13 mouse cellular contexts compared by ENCODE assay signal in genomic region chr4:82848552-82849234, GRCm38 (mm10). TPM values are rescaled to one million over a fixed set of nuclear protein-coding genes. Genes with fewer than 3 reads are reported as not detected.
DNase-seq lines count a peak whose midpoint lies in the region; ATAC-seq and TF ChIP-seq lines count a peak whose summit lies in the region.
"Had no signal": no experiment of that assay in that cellular context is flagged by ENCODE, and none has a peak within 500 bp of the region (broad histone marks: within the 10 kb centered on the region; RNA-seq: fewer than 3 reads in every experiment).

No protein-coding gene starts in this region.

- intact Hi-C loops in left cerebral cortex, postnatal 10 days (cut with DNase I): no loop called here

- H3K4me3 ChIP-seq in forebrain, embryonic 11.5 days (ENCODE audit: low read depth, low read length): no peak overlapping the region
- H3K4me3 ChIP-seq in forebrain, embryonic 16.5 days (replicated peaks; ENCODE audit: low read length): no peak overlapping the region
- no peak overlapping the region for H3K4me3 ChIP-seq in C2C12 (ENCODE audit: insufficient read depth, poor library complexity, severe bottlenecking)
- H3K4me3 ChIP-seq in liver, embryonic 12.5 days: no peak overlapping the region
- H3K4me3 ChIP-seq: limb, embryonic 10.5 days had no signal

- no peak overlapping the region for H3ac ChIP-seq in C2C12 (ENCODE audit: control insufficient read depth, insufficient read length, low read depth)

- H3K4me2 ChIP-seq in forebrain, embryonic 11.5 days (ENCODE audit: low read depth, low read length, severe bottlenecking): no peak overlapping the region
- no peak overlapping the region for H3K4me2 ChIP-seq in forebrain, embryonic 16.5 days (ENCODE audit: low read length)
- H3K4me2 ChIP-seq in liver, embryonic 12.5 days: peak overlapping the region; percentile 38

- H3K36me3 ChIP-seq in forebrain, embryonic 11.5 days (ENCODE audit: control insufficient read depth, insufficient read depth, low read length): no peaks in the 10 kb centered on the region; the same call in 1 of the 2 replicates
- peaks cover 4% of the 10 kb centered on the region; the same call in 1 of the 2 replicates for H3K36me3 ChIP-seq in forebrain, embryonic 16.5 days (ENCODE audit: control insufficient read depth, insufficient read depth)
- peaks cover 52% of the 10 kb centered on the region for H3K36me3 ChIP-seq in C2C12 (ENCODE audit: control insufficient read depth, insufficient read depth)
- H3K36me3 ChIP-seq in liver, embryonic 12.5 days: peaks cover 13% of the 10 kb centered on the region

- DNase-seq in forebrain, embryonic 11.5 days (ENCODE audit: low spot score): no peak
- peak; percentile 51 for DNase-seq in c-Kit-positive CD71-positive TER-119-negative erythroid progenitor cells, embryonic 14.5 days (ENCODE audit: low read depth)
- no peak for DNase-seq in left cerebral cortex, postnatal 10 days (ENCODE audit: extremely low spot score in 1 of 2, low spot score in 2 of 2)
- no peak for DNase-seq in ovary, postnatal 14 days (ENCODE audit: low spot score)
- no peak for DNase-seq in layer of hippocampus, adult 9-10 months (ENCODE audit: low spot score)
- DNase-seq: cerebellum, postnatal 10 days; kidney, postnatal 4 days; lung, postnatal 4 days had no signal

- no peak for ATAC-seq in forebrain, embryonic 11.5 days (replicated peaks; ENCODE audit: low FRiP score)
- ATAC-seq in forebrain, embryonic 16.5 days: no peak
- peak; percentile 88 for ATAC-seq in liver, embryonic 12.5 days

- no peaks in the 10 kb centered on the region for H3K27me3 ChIP-seq in forebrain, embryonic 11.5 days (ENCODE audit: control insufficient read depth, insufficient read depth, low read length)
- no peaks in the 10 kb centered on the region for H3K27me3 ChIP-seq in forebrain, embryonic 16.5 days (replicated peaks; ENCODE audit: control insufficient read depth, insufficient read depth, low read length)
- no peaks in the 10 kb centered on the region for H3K27me3 ChIP-seq in C2C12 (ENCODE audit: control insufficient read depth, insufficient read depth, insufficient read length)
- no peaks in the 10 kb centered on the region for H3K27me3 ChIP-seq in liver, embryonic 12.5 days (replicated peaks)

- peaks cover 71% of the 10 kb centered on the region for H3K79me2 ChIP-seq in C2C12 (ENCODE audit: control insufficient read depth, insufficient read depth)

- no peaks in the 10 kb centered on the region for H3K9me3 ChIP-seq in forebrain, embryonic 11.5 days (ENCODE audit: control insufficient read depth, low read length)
- H3K9me3 ChIP-seq in forebrain, embryonic 16.5 days (ENCODE audit: control insufficient read depth, low read length): no peaks in the 10 kb centered on the region
- no peaks in the 10 kb centered on the region for H3K9me3 ChIP-seq in liver, embryonic 12.5 days (replicated peaks)
- H3K9me3 ChIP-seq: limb, embryonic 10.5 days had no signal

- peaks cover 28% of the 10 kb centered on the region for H3K79me3 ChIP-seq in C2C12 (ENCODE audit: low read depth)

- TF ChIP-seq CTCF in C2C12 (IDR thresholded peaks at IDR 0.05; ENCODE audit: control insufficient read depth, insufficient read depth, insufficient read length): no peak

- 53% methylated on average over 5 of the region's 5 CpGs for WGBS in forebrain, embryonic 11.5 days
- 52% methylated on average over 5 of the region's 5 CpGs for WGBS in forebrain, embryonic 16.5 days
- WGBS in liver, embryonic 12.5 days (ENCODE audit: insufficient replicate concordance): 22% methylated on average over 5 of the region's 5 CpGs

- H3K9ac ChIP-seq in forebrain, embryonic 11.5 days (ENCODE audit: low read length): no peak overlapping the region
- no peak overlapping the region for H3K9ac ChIP-seq in forebrain, embryonic 16.5 days (replicated peaks; ENCODE audit: low read depth, low read length)
- H3K9ac ChIP-seq in liver, embryonic 12.5 days: no peak overlapping the region

- no peaks in the 10 kb centered on the region for H3K4me1 ChIP-seq in forebrain, embryonic 11.5 days (replicated peaks; ENCODE audit: control insufficient read depth, insufficient read depth, low read length)
- no peaks in the 10 kb centered on the region for H3K4me1 ChIP-seq in forebrain, embryonic 16.5 days (replicated peaks; ENCODE audit: control insufficient read depth, insufficient read depth, low read length)
- H3K4me1 ChIP-seq in liver, embryonic 12.5 days: peaks cover 38% of the 10 kb centered on the region

- H3K27ac ChIP-seq in forebrain, embryonic 11.5 days (ENCODE audit: low read depth, low read length): 0 out of 2 replicates have a peak overlapping the region, but pooled peaks have one; percentile 3
- H3K27ac ChIP-seq in forebrain, embryonic 16.5 days (ENCODE audit: low read length): no peak overlapping the region
- peak overlapping the region; percentile 74 for H3K27ac ChIP-seq in liver, embryonic 12.5 days
- H3K27ac ChIP-seq: limb, embryonic 10.5 days had no signal

TF ChIP-seq in C2C12, 6 proteins besides CTCF, POLR2A, EP300 and RAD21:
- TF ChIP-seq USF1 (IDR thresholded peaks at IDR 0.05; ENCODE audit: low read depth): no peak
- TF ChIP-seq MAX (IDR thresholded peaks at IDR 0.05): no peak
- TF ChIP-seq CEBPB (IDR thresholded peaks at IDR 0.05; ENCODE audit: low read depth): no peak
- TF ChIP-seq MYOG (IDR thresholded peaks at IDR 0.05; ENCODE audit: control insufficient read depth, extremely low read depth, insufficient read length): no peak
- peak; percentile 49 for TF ChIP-seq MYOD1 (IDR thresholded peaks at IDR 0.05; ENCODE audit: control insufficient read depth, insufficient read length, low read depth)
- peak; percentile 86 for TF ChIP-seq FOSL1 (IDR thresholded peaks at IDR 0.05; ENCODE audit: insufficient read depth, low read length, poor library complexity, severe bottlenecking)

RNA-seq across cellular contexts. Expression of gene Zdhhc21, which starts 11.1 kb away (rescaled TPM):
- polyA plus RNA-seq in forebrain, embryonic 11.5 days (2014; fragmentation: Nextera tagmentation; extraction: Ambion mirVana): 14.2 and 15.6 TPM in 2 replicates
- polyA plus RNA-seq in forebrain, embryonic 16.5 days (2015; fragmentation: Nextera tagmentation; extraction: Ambion mirVana): 19.7 and 20.1 TPM in 2 replicates
- polyA plus RNA-seq in C2C12 (2012; fragmentation: generic; extraction: Trizol): 3.9 TPM
- polyA plus RNA-seq in liver, embryonic 12.5 days (2016; fragmentation: Nextera tagmentation; extraction: Ambion mirVana): 7.4 and 8.1 TPM in 2 replicates
- 10 to 100 TPM; 57.9 to 62.8 TPM for total RNA-seq in left cerebral cortex, postnatal 10 days (2021)

RNA-seq across cellular contexts. Expression of gene Cer1, which starts 36.3 kb away (rescaled TPM):
- polyA plus RNA-seq in forebrain, embryonic 11.5 days (2014; fragmentation: Nextera tagmentation; extraction: Ambion mirVana): not detected in 2 replicates
- polyA plus RNA-seq in forebrain, embryonic 16.5 days (2015; fragmentation: Nextera tagmentation; extraction: Ambion mirVana): not detected in 2 replicates
- polyA plus RNA-seq in C2C12 (2012; fragmentation: generic; extraction: Trizol): 0.05 TPM
- not detected in 2 replicates for polyA plus RNA-seq in liver, embryonic 12.5 days (2016; fragmentation: Nextera tagmentation; extraction: Ambion mirVana)
- under 1 TPM; 0.26 to 0.32 TPM for total RNA-seq in left cerebral cortex, postnatal 10 days (2021)
- total RNA-seq: heart, postnatal 25 days had no signal
